11 mouse cellular contexts compared by ENCODE assay signal in genomic region chr2:29523918-29524811, GRCm38 (mm10).
DNase-seq lines count a peak whose midpoint lies in the region; ATAC-seq lines count a peak whose summit lies in the region.
"Had no signal": no experiment of that assay in that cellular context is flagged by ENCODE, and none has a peak within 500 bp of the region (broad histone marks: within the 10 kb centered on the region; RNA-seq: fewer than 3 reads in every experiment).

No protein-coding gene starts in this region.

- H3K4me2 ChIP-seq in heart, embryonic 14.5 days (ENCODE audit: low read length), result no peak overlapping the region
- no peak overlapping the region for H3K4me2 ChIP-seq in hindbrain, embryonic 11.5 days (replicated peaks; ENCODE audit: low read depth, low read length)

- DNase-seq in heart, postnatal 36 days, result no peak
- no peak for DNase-seq in embryonic facial prominence, embryonic 10.5 days (ENCODE audit: low spot score)
- no peak for DNase-seq in hindbrain, embryonic 11.5 days (ENCODE audit: low spot score)
- peak; percentile 73 to 87 for DNase-seq in kidney, postnatal 36 days
- no peak for DNase-seq in layer of hippocampus, adult 9-11 months
- no peak for DNase-seq in yolk sac, embryonic 10.5 days (ENCODE audit: low spot score)
- DNase-seq in gastrocnemius, adult 8-10 months (ENCODE audit: low spot score in 2 of 2), result no peak
- DNase-seq: cerebellum, adult 8-10 months; thymus, postnatal 36 days had no signal

- H3K4me3 ChIP-seq in heart, embryonic 14.5 days (ENCODE audit: control insufficient read depth in 1 of 2, insufficient read depth in 1 of 2, low read depth in 1 of 2, low read length in 2 of 2), result no peak overlapping the region
- no peak overlapping the region for H3K4me3 ChIP-seq in embryonic facial prominence, embryonic 10.5 days
- H3K4me3 ChIP-seq in hindbrain, embryonic 11.5 days (ENCODE audit: low read depth, low read length), result no peak overlapping the region

- no peak overlapping the region for H3K9ac ChIP-seq in heart, embryonic 14.5 days (ENCODE audit: low read length)
- no peak overlapping the region for H3K9ac ChIP-seq in hindbrain, embryonic 11.5 days (ENCODE audit: low read depth, low read length)

- H3K27ac ChIP-seq in heart, embryonic 14.5 days (replicated peaks in 1 of 2; ENCODE audit: control insufficient read depth in 1 of 2, insufficient read depth in 1 of 2, low read depth in 2 of 2, low read length in 2 of 2), result peak overlapping the region; percentile 35 to 64
- peak overlapping the region; percentile 15; the same call in 1 of the 2 replicates for H3K27ac ChIP-seq in embryonic facial prominence, embryonic 10.5 days (replicated peaks)
- H3K27ac ChIP-seq in hindbrain, embryonic 11.5 days (ENCODE audit: low read depth, low read length), result peak overlapping the region; percentile 33; the same call in 1 of the 2 replicates
- H3K27ac ChIP-seq: macrophage had no signal

- H3K27me3 ChIP-seq in heart, embryonic 14.5 days (ENCODE audit: control insufficient read depth, insufficient read depth, low read length), result no peaks in the 10 kb centered on the region
- H3K27me3 ChIP-seq in embryonic facial prominence, embryonic 10.5 days (replicated peaks; ENCODE audit: low read depth, poor library complexity, severe bottlenecking), result peaks cover 5% of the 10 kb centered on the region
- H3K27me3 ChIP-seq in hindbrain, embryonic 11.5 days (ENCODE audit: control insufficient read depth, insufficient read depth, low read length), result no peaks in the 10 kb centered on the region

- H3K36me3 ChIP-seq in heart, embryonic 14.5 days (ENCODE audit: control insufficient read depth, insufficient read depth, low read length), result no peaks in the 10 kb centered on the region
- no peaks in the 10 kb centered on the region; the same call in 1 of the 2 replicates for H3K36me3 ChIP-seq in embryonic facial prominence, embryonic 10.5 days (replicated peaks)
- H3K36me3 ChIP-seq in hindbrain, embryonic 11.5 days (ENCODE audit: control insufficient read depth, insufficient read depth, low read length), result no peaks in the 10 kb centered on the region

- intact Hi-C loops in heart, postnatal 36 days (cut with DNase I), result no loop called here

- WGBS in heart, embryonic 14.5 days, result 36% methylated on average over 12 of the region's 12 CpGs
- 79% methylated on average over 12 of the region's 12 CpGs for WGBS in embryonic facial prominence, embryonic 10.5 days
- 71% methylated on average over 12 of the region's 12 CpGs for WGBS in hindbrain, embryonic 11.5 days

- no peaks in the 10 kb centered on the region for H3K9me3 ChIP-seq in heart, embryonic 14.5 days (ENCODE audit: control insufficient read depth, low read length)
- no peaks in the 10 kb centered on the region for H3K9me3 ChIP-seq in embryonic facial prominence, embryonic 10.5 days
- H3K9me3 ChIP-seq in hindbrain, embryonic 11.5 days (ENCODE audit: control insufficient read depth, low read length), result no peaks in the 10 kb centered on the region

- peaks cover 31 to 33% of the 10 kb centered on the region in 2 experiments for H3K4me1 ChIP-seq in heart, embryonic 14.5 days (ENCODE audit: control insufficient read depth in 2 of 2, insufficient read depth in 2 of 2, low read length in 2 of 2)
- peaks cover 54% of the 10 kb centered on the region for H3K4me1 ChIP-seq in embryonic facial prominence, embryonic 10.5 days
- no peaks in the 10 kb centered on the region; the same call in none of the 2 replicates for H3K4me1 ChIP-seq in hindbrain, embryonic 11.5 days (replicated peaks; ENCODE audit: control insufficient read depth, insufficient read depth, low read length)

- no peak for ATAC-seq in heart, embryonic 14.5 days (ENCODE audit: insufficient number of reproducible peaks, insufficient read depth, low FRiP score, low read depth)
- no peak for ATAC-seq in hindbrain, embryonic 11.5 days (ENCODE audit: low FRiP score)

Comparison
In these comparisons a context has a peak if more than half of its experiments do, and no peak if none do; other contexts are left out.
1. DNase-seq: peak in kidney, postnatal 36 days (2 of 2); none in heart, postnatal 36 days (0 of 2), embryonic facial prominence, embryonic 10.5 days (single experiment), hindbrain, embryonic 11.5 days (single experiment), layer of hippocampus, adult 9-11 months (single experiment), yolk sac, embryonic 10.5 days (single experiment) and gastrocnemius, adult 8-10 months (0 of 2).
2. Peak in every context shown above with its lines, with median percentiles within 50 percentile points of each other: H3K27ac ChIP-seq.